Mouse (Mus musculus): Measurements from ENCODE around the gene Gbp2.

Gene Gbp2

DNA sequence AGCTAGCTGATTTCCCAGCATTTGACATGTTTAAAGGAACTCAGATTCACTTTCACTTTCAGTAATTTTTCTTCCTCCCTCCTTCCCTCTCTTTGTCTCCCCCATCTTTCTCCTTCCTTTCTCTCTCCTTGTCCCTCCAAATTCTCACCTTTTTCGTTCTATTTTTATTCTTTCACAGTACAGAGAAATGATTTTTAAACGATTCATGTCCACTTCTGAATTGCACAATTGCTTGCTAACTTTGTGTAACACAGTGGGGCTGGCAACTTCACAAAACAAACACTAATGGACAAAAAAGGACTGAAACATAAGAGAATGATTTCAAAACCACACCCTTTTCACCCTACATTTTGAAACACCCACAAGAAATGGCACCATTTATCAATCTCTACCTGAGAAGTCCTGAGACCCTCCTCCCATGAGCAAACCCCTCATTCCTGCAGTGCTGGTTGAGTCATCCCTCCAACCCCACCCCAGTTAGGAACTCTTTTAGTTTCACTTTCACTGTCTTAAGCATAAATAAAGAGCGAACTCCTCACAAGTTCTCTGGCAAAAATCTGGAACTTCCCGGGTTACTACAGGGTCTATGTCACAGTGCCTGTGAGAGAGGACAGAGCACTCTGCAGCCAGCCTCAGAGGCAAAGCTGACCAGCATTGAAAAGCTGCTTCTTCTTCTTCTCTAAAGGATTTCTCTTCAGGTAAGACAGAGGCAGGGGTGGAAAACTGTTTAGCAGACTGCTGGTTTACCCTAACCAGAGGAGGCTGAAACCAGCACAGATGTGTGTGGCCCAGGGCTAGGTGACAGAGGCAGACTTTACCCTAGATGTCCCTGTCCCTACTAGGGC, at the start of gene Gbp2:
TSS of gene Gbp2 (plus strand) at position 492 of the 845 bp plus-strand sequence.
- DNase-seq: peak in 1 of 2 experiments; percentile 3

DNA sequence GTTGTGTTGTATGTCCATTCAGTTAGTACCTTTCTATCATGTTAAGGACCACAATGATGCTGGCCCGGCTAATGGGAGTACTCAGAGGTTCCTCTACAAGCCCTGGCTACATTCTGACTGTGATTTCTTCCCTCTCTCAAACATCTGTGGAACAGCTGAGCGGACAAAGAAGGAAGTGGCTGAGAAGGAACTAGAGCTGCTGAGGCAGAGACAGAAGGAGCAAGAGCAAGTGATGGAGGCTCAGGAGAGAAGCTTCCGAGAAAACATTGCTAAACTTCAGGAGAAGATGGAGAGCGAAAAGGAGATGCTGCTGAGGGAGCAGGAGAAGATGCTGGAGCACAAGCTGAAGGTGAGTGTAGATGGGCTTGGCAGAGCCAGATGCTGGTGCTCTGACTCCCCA, 49.7 kb upstream of the Gbp2 start:
- no peak for DNase-seq

DNA sequence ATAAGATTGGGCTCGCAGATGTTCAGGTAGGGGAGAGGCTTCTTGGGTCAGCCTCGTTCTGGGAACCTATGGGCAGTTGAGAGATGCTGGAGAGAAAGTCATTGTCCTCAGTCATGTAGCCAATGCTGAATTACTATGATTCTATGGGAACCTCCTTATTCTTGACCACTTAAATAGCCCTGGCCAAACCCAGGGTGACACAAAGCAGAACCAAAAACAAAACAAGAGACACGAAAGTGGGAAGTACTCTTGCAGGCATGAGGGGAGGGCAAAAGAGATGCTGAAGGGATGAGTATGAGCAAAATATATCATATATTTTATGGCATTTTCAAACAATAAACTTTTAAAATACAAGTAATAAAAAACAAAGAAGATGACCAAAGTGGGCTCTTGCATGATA, 43.3 kb upstream of the Gbp2 start:
- no peak for DNase-seq

DNA sequence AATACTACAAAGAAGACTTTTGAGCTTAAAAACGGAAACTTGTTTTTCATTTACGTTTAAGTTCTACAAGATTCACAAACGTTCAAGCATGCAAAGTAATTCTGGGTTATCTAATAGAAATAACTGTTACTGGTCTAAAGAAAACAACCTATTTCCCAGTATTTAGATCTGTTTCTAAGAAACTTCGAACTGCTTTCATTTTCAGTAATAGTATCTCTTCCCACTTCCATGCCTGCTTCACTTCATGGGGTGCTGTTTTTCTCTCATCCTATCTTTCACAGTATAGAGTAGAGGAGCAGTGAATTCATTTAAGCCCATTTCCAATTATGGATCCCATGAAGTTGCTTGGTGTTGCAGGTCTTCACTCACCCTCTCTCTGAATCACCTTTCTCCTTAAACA, 42.1 kb upstream of the Gbp2 start:
- DNase-seq: no peak

DNA sequence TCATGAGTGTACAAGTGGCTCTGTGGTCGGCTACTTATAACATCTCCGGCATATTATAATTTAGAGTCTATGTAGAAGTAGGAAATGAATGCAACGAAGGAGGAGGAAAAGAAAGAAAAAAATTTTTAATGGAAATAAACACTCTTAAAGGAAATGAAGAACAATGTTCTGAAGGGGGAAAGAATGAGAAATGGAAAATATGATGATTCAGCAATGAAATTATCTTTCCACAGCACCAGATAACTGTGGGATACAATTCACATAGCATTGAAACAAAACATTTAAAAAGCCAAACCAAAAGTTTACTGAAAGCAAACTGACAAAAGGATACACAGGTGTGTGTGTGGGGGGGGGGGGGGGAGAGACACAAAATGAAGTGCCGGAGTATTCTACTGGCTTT, 37.3 kb upstream of the Gbp2 start:
- DNase-seq: no peak

DNA sequence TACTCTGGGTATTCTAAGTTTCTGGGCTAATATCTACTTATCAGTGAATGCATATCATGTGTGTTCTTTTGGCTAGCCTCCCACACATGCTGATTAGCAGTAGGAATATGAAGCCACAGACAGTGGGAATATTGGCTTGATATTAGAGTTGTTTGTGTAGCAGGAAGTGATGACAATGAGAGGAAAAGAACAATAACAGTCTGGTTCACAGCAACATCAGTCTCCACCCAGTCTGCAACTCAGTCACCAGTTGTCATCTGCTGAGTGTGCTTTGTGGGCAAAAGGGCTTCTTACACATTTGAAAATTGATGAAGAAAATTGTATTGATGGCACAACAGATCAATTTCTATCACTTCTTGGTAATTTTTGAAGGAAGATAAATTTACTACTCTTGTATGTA, 33.0 kb upstream of the Gbp2 start:
- DNase-seq: no peak

DNA sequence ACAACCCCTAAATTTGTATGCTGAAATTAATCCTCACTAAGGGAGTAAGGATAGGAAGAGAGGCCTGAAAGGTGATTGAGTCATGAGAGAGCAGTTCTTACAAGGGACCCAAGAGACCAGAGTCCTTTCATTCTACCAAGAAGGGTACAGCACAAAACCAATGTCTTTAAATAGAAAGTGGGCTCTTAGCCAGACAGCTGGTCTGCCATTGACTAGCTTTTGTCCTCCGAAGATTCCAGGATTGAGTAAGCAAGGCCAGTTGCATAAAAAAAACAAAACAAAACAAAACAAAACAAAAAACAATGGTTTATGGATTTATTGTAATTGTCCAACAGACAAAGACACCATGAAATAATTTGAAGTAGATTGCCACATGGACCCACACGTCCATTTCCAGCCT, 31.5 kb upstream of the Gbp2 start:
- DNase-seq: no peak

DNA sequence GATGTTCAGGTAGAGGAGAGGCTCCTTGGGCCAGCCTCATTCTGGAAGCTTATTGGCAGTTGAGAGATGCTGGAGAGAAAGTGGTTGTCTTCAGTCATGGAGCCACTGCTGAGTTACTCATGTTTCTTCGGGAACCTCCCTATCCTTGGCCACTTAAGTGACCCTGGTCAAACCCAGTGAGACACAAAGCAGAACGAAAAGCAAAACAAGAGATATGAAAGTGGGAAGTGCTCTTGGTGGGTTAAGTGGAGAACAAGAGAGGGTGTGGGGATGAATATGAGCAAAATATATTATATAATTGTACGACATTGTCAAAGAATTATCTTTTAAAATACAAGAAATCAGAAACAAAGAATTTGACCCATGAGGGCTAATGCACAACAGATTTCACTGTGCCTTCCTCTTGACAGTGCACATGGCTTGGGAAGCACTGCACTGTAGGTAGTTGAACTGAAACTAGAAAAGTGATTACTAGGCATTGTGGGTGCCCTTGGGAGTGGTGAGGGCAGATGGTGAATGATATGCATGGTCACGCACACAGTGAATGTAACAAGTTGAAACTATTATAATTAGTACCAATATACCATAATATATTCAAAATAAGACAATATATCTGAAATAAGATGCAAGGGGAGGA, 29.9 kb upstream of the Gbp2 start:
- DNase-seq: no peak

DNA sequence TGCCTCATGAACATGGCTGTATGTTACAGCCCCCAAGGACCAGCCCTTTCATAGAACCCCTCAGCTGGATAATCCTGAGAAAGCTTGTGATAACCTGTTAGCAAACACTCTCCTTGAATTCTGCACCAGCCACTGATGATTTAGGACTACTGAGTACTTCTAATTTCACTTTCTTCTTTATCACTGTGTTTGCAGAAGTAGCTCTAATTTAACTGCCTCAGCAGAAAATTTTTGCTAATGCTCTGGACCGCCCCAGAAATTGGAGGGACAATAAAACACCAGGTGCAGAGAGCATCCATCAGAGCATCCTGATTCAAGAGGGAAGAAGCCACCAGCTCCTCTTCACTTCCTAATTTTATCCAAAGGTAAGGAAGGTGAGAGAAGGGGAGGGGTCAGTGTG, 25.9 kb upstream of the Gbp2 start, which contains the start of gene Gbp2b:
TSS of gene Gbp2b (plus strand) at position 301 of the 400 bp plus-strand sequence.
- no peak for DNase-seq

DNA sequence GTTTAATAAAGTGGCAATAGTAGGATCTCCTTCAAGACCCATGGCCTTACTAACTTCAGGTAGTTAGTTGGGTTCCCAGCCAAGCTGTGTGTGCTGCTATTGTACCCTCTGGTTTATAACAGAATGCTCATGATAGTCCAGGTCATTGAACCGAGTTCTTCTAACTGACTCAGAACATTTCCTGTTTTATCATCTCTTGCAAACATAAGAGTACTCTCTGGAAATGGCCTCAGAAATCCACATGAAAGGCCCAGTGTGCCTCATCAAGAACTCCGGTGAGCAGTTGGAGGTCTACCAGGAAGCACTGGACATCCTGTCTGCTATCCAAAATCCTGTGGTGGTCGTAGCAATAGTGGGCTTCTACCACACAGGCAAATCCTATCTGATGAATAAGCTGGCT, 22.5 kb upstream of the Gbp2 start:
- DNase-seq: no peak

DNA sequence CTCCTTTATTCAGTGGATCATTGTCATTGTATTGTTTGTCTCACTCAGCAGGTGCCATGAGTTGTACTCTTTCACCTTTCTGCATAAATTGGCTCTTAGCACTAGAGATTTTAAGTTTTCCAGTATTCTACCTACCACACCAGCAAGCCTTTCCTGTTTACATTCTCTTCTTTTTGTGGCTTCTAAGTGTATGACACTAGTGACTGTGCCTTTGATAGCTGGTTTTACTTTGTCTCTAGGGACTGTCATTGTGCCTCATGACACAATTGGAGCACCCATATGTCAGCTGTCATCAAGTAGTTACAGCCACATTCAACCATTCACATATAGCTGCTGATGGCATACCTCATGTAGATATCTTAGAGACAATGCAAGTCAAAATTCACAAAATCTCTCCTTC, 18.7 kb upstream of the Gbp2 start:
- DNase-seq: no peak

DNA sequence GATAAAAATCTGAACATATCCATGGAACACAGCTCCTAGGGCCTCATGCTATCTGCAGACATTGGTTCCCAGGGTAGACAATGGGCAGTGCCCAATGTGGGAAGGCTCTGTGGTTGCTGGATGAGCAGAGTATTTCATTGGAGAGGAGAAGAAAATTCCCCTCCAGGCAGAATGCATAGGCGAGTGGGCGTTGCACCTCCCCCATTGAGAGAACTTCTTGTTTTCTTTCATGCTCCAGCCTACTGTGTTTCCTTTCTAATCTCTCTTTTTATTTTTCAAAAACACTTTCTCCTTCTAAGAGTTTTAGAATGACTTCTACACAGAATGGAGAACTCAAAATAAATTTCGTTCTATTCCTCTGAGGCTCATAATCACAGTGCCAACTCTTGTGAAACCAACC, 1.7 kb upstream of the Gbp2 start:
- DNase-seq: no peak

DNA sequence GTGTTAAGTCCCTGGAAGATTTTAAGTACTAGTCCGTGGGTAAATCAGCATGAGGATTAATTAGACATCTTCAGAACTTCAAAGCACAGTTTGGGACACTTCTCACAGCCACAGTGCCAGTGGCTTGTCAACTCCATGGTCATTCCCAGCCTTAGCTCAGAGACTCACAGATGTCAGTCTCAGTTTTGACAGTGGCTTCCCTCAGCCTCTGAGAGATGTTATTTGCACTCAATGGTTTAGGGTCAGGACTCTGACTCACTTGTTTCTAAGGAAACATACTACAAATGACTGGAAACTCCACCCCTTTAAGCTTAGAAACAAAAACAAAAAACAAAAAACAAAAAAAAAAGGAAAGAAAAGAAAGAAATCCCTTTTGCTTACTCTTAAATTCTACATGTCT, 796 bp upstream of the Gbp2 start:
- no peak for DNase-seq

DNA sequence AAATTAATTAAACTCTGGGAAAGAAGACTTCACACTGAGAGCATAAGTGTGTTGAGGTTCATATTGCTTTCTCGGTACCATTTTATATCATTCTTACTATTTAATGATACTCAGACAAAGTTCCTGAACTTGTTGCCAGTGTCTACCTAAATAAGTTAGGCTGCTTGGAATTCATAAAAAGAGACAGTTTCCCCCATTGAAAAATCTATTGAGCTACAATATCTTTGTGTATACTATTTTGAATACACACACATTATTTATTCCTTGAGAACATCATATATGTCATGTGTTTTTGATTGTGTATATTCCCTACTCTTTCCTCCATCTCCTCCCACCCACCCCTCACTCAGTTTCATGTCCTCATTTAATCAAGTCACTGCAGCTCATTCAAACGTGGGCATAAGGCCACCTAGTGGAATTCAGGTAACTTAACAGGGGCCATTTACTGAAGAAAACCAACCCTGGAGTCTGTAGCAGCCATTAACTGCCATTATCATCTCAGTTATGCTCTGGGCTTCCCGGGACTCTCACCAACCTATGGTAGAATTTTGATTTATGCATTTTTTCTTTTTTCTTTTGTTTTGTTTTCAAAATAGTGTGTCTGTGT, 657 bp downstream of the Gbp2 start:
- peak; percentile 5 to 23 for DNase-seq

DNA sequence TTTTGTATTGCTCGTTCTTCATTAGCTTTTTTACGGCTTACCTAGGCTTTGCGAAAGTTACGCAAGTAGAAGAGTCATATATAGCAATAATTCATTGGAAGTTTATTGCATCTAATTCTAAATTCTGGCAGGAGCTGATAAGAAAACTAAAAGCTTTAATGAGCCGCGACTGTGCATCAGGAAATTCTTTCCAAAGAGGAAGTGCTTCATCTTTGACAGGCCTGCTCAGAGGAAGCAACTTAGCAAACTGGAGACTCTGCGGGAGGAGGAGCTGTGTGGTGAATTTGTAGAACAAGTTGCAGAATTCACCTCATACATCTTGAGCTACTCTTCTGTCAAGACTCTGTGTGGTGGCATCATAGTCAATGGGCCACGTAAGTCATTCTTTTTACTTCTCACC, 10.0 kb downstream of the Gbp2 start:
- no peak for DNase-seq

DNA sequence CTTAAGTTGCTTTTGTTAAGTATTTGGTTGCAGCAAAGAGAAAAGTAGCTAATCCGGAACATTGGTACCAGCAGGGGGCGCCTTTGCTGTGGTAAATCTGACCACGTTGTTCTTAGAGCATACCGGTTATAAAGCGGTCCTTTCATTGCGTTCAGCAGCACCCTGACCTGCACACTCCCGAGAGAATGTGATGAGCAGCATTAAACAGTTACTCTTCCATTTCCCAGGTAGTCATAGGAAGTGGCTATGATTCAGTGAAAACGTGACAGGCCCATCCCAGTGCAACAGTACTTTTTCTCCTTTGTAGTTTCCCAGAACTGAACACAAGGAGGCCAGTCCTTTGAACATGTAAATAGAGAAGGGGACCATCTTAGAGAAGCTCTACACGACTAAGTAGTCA, 19.8 kb downstream of the Gbp2 start:
- DNase-seq: peak; percentile 73 to 82

DNA sequence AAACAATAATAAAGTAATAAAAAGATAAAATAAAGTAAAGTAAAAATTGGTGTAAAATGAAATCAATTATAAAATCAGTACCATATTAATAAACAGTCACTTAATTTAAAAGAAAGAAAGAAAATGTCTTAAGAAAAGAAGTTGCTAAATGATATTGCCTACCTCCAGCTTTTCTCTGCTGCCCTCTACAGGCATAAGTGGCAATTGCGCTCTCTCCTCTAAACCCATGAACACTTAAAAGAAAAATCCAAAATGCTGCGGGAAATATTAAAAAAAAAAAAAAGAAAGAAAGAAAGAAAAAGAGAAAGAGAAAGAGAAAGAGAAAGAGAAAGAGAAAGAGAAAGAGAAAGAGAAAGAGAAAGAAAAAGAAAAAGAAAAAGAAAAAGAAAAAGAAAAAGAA, 25.5 kb downstream of the Gbp2 start:
- DNase-seq: peak; percentile 86 to 88

DNA sequence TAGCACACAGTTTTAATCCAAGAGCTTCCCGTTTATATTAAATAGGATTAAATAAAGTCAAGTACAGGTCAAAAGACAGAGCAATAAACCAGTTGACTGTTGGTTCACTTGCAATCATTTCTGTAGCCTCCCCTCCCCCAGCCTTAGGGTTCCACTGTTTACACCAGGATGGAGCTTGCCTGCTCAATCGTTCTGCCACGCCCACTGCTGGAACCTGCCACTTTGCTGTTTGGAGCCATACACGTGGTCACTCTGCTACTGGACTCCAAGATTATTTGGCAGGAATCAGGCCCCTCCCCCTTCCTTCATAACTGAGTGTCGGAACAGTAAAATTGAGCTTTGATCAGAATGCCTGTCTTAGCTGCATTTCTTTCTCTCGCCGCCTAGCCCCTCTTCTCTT, 27.4 kb downstream of the Gbp2 start:
- peak; percentile 6 to 9 for DNase-seq

DNA sequence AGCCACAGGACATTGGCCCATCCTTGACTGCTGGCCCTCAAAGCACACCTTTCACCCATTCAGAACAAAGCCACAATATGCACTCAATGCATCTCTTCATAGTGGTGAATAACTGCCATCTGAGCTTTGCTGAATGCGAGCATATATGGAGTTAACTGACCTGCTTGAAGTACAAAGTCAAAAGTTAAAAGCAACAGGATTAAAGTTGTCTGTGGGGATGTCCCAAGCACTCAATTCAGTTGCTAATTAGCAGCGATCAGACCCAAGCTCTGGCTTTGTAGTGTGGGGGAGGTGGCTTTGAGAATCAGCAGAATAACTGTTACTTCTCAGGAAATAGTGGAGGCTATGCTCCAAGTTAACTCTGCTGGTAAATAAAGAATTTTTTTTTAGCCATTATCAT, 29.8 kb downstream of the Gbp2 start:
- no peak for DNase-seq

DNA sequence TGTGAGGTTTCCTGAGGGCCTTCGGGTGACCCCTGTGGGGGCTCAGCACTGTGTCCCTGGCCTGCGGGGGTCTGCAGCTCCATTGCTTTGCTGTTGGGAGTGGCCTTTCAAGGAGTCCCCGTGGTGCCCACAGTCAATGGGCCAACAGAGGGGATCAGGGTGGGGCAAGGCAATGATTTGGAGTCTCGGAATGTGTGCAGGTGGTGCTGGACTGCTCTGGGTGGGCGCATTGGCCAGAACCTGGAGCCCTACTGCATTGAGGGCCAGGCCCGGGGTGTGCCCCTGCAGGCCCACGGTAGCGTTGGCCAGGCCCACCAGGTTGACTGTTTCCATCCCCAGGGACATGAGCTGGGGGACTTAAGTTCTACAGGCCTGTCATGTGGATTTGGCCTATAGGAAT, 44.3 kb downstream of the Gbp2 start:
- no peak for DNase-seq

DNA sequence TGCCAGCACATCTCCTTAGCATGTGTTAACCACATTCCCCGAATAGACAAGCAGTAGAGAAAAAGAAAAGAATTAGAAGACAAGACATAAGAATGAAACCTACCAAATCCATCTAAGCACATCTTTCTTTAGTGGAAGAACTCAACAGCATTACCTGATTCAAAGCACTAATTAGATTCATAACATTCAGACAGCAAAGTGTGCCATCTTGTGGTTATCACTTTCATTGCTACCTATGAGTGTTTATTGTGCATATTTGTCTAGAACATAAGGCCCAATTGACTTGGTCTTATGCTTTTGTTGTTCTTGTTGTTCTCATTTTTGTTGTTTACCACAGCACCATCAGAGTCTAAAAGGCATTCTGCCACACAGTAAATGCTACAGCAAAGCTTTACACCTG, 54.2 kb downstream of the Gbp2 start:
- DNase-seq: peak in 1 of 2 experiments; percentile 28

Data from cerebellum, postnatal 10 days (tissue).